Comparison of ENCODE assay signal across 11 mouse cellular contexts in the genomic region with DNA sequence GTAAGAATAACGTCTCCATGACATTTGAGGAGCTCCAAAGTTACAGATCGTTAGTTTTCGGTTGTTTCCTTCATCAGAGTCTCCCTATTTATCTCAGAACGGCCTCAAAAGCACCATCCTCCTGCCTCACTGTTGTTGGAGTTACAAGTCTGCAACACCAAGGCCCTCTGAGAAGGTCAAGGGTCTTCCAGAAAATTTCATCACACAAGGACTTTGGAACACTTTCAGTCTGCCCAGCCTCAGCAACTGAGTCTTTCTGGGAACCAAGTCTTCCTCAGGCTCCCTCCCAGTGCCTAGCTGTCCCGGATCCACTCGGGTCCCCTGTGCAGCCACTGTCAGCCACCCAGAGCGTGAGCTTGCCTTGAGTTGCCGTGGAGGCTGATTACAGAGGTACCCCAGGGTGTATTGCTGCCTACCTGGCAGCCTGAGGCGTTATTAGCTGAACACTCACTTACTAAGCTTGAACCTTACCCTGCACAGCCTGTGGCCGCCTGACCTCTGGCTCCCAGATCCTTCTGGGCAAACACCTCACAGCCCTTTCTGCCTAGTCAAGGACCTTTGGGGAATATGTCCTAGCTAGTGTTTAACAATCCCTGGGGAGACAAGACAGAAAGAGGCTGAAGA. TPM values are rescaled to one million over a fixed set of nuclear protein-coding genes. Genes with fewer than 3 reads are reported as not detected.
DNase-seq lines count a peak whose midpoint lies in the region; ATAC-seq and TF ChIP-seq lines count a peak whose summit lies in the region.
"Had no signal": no experiment of that assay in that cellular context is flagged by ENCODE, and none has a peak within 500 bp of the region (broad histone marks: within the 10 kb centered on the region; RNA-seq: fewer than 3 reads in every experiment).

No protein-coding gene starts in this region.

- no peaks in the 10 kb centered on the region for H3K36me3 ChIP-seq in hindbrain, embryonic 12.5 days
- H3K36me3 ChIP-seq in hindbrain, embryonic 14.5 days (replicated peaks; ENCODE audit: control insufficient read depth, insufficient read depth) = no peaks in the 10 kb centered on the region
- no peaks in the 10 kb centered on the region for H3K36me3 ChIP-seq in embryonic facial prominence, embryonic 14.5 days (ENCODE audit: control insufficient read depth, insufficient read depth, low read length)
- no peaks in the 10 kb centered on the region for H3K36me3 ChIP-seq in kidney, embryonic 16.5 days (ENCODE audit: insufficient read depth, low read length)
- H3K36me3 ChIP-seq in liver, postnatal 0 days (replicated peaks; ENCODE audit: insufficient read depth, low read length) = no peaks in the 10 kb centered on the region
- H3K36me3 ChIP-seq: midbrain, embryonic 13.5 days had no signal

- no peak for TF ChIP-seq CTCF in liver, postnatal 0 days (IDR thresholded peaks at IDR 0.05; ENCODE audit: low read depth)

- H3K4me2 ChIP-seq in hindbrain, embryonic 12.5 days (replicated peaks) = peak overlapping the region; percentile 27; the same call in 1 of the 2 replicates
- no peak overlapping the region for H3K4me2 ChIP-seq in hindbrain, embryonic 14.5 days (replicated peaks)
- peak overlapping the region; percentile 55 for H3K4me2 ChIP-seq in embryonic facial prominence, embryonic 14.5 days (ENCODE audit: low read depth, low read length)
- H3K4me2 ChIP-seq in kidney, embryonic 16.5 days (replicated peaks; ENCODE audit: low read depth, low read length) = peak overlapping the region; percentile 52
- peak overlapping the region; percentile 58 for H3K4me2 ChIP-seq in liver, postnatal 0 days (ENCODE audit: low read depth, low read length)
- H3K4me2 ChIP-seq: midbrain, embryonic 13.5 days had no signal

- H3K9ac ChIP-seq in hindbrain, embryonic 12.5 days = no peak overlapping the region
- H3K9ac ChIP-seq in hindbrain, embryonic 14.5 days = no peak overlapping the region
- no peak overlapping the region for H3K9ac ChIP-seq in embryonic facial prominence, embryonic 14.5 days (ENCODE audit: low read depth, low read length)
- H3K9ac ChIP-seq in kidney, embryonic 16.5 days (replicated peaks; ENCODE audit: low read length) = 0 out of 2 replicates have a peak overlapping the region, but pooled peaks have one; percentile 28
- peak overlapping the region; percentile 47 for H3K9ac ChIP-seq in liver, postnatal 0 days (replicated peaks)
- H3K9ac ChIP-seq: midbrain, embryonic 13.5 days had no signal

- WGBS in hindbrain, embryonic 12.5 days = 46% methylated on average over 10 of the region's 10 CpGs
- 48% methylated on average over 10 of the region's 10 CpGs for WGBS in hindbrain, embryonic 14.5 days
- WGBS in embryonic facial prominence, embryonic 14.5 days = 35% methylated on average over 10 of the region's 10 CpGs
- WGBS in kidney, embryonic 16.5 days = 46% methylated on average over 10 of the region's 10 CpGs
- WGBS in liver, postnatal 0 days (ENCODE audit: insufficient replicate concordance) = 48% methylated on average over 10 of the region's 10 CpGs

- no peak overlapping the region for H3K4me3 ChIP-seq in hindbrain, embryonic 12.5 days
- H3K4me3 ChIP-seq in hindbrain, embryonic 14.5 days (replicated peaks; ENCODE audit: low read length) = no peak overlapping the region
- peak overlapping the region; percentile 21; the same call in 1 of the 2 replicates for H3K4me3 ChIP-seq in embryonic facial prominence, embryonic 14.5 days (ENCODE audit: low read depth, low read length)
- peak overlapping the region; percentile 22 for H3K4me3 ChIP-seq in kidney, embryonic 16.5 days (ENCODE audit: low read length)
- H3K4me3 ChIP-seq in liver, postnatal 0 days (ENCODE audit: low read depth, low read length) = no peak overlapping the region; the same call in 1 of the 2 replicates
- H3K4me3 ChIP-seq: midbrain, embryonic 13.5 days had no signal

- no peak for TF ChIP-seq EP300 in liver, postnatal 0 days (IDR thresholded peaks at IDR 0.05; ENCODE audit: low read depth)

- no peak for DNase-seq in hindbrain, embryonic 14.5 days (ENCODE audit: low spot score)
- DNase-seq in embryonic facial prominence, embryonic 14.5 days (ENCODE audit: low spot score) = no peak
- no peak for DNase-seq in liver, postnatal 0 days
- no peak for DNase-seq in ovary, postnatal 36 days (ENCODE audit: low spot score)
- DNase-seq in cerebellum, adult 18-20 months = no peak
- DNase-seq in left cerebral cortex, postnatal 25 days (ENCODE audit: low spot score in 2 of 2) = no peak
- DNase-seq: cerebellum, adult 2 months had no signal

- intact Hi-C loops in left cerebral cortex, postnatal 25 days (cut with DNase I) = no loop called here

- 0 out of 2 replicates have a peak, but pooled peaks cover 5% of the 10 kb centered on the region for H3K4me1 ChIP-seq in hindbrain, embryonic 12.5 days
- no peaks in the 10 kb centered on the region for H3K4me1 ChIP-seq in hindbrain, embryonic 14.5 days (replicated peaks; ENCODE audit: control insufficient read depth, insufficient read depth, low read length)
- H3K4me1 ChIP-seq in embryonic facial prominence, embryonic 14.5 days (ENCODE audit: control insufficient read depth, insufficient read depth, low read length) = 0 out of 2 replicates have a peak, but pooled peaks cover 3% of the 10 kb centered on the region
- H3K4me1 ChIP-seq in kidney, embryonic 16.5 days (ENCODE audit: insufficient read depth, low read length) = peaks cover 8% of the 10 kb centered on the region; the same call in 1 of the 2 replicates
- peaks cover 16% of the 10 kb centered on the region for H3K4me1 ChIP-seq in liver, postnatal 0 days (ENCODE audit: insufficient read depth)

- no peak for ATAC-seq in hindbrain, embryonic 12.5 days (ENCODE audit: low FRiP score)
- ATAC-seq in hindbrain, embryonic 14.5 days (ENCODE audit: low FRiP score) = no peak
- no peak for ATAC-seq in embryonic facial prominence, embryonic 14.5 days (ENCODE audit: low read depth)
- ATAC-seq in kidney, embryonic 16.5 days (ENCODE audit: low FRiP score, low TSS enrichment) = no peak
- peak; percentile 35 for ATAC-seq in liver, postnatal 0 days
- ATAC-seq: midbrain, embryonic 13.5 days had no signal

- peaks cover 3% of the 10 kb centered on the region; the same call in 1 of the 2 replicates for H3K27me3 ChIP-seq in hindbrain, embryonic 12.5 days
- no peaks in the 10 kb centered on the region for H3K27me3 ChIP-seq in hindbrain, embryonic 14.5 days (ENCODE audit: control insufficient read depth, insufficient read depth, low read length)
- no peaks in the 10 kb centered on the region for H3K27me3 ChIP-seq in embryonic facial prominence, embryonic 14.5 days (replicated peaks; ENCODE audit: control insufficient read depth, insufficient read depth, low read length)
- H3K27me3 ChIP-seq in kidney, embryonic 16.5 days (ENCODE audit: insufficient read depth, low read length) = no peaks in the 10 kb centered on the region
- H3K27me3 ChIP-seq in liver, postnatal 0 days (ENCODE audit: insufficient read depth, low read length) = no peaks in the 10 kb centered on the region

- H3K9me3 ChIP-seq in hindbrain, embryonic 12.5 days (replicated peaks) = no peaks in the 10 kb centered on the region
- H3K9me3 ChIP-seq in hindbrain, embryonic 14.5 days (ENCODE audit: control insufficient read depth, low read length) = no peaks in the 10 kb centered on the region
- H3K9me3 ChIP-seq in embryonic facial prominence, embryonic 14.5 days (ENCODE audit: control insufficient read depth, low read length) = no peaks in the 10 kb centered on the region
- no peaks in the 10 kb centered on the region for H3K9me3 ChIP-seq in kidney, embryonic 16.5 days (ENCODE audit: low read length)
- H3K9me3 ChIP-seq in liver, postnatal 0 days (ENCODE audit: low read length) = no peaks in the 10 kb centered on the region
- H3K9me3 ChIP-seq: midbrain, embryonic 13.5 days had no signal

- no peak overlapping the region for H3K27ac ChIP-seq in hindbrain, embryonic 12.5 days
- H3K27ac ChIP-seq in hindbrain, embryonic 14.5 days = no peak overlapping the region
- no peak overlapping the region for H3K27ac ChIP-seq in embryonic facial prominence, embryonic 14.5 days (replicated peaks; ENCODE audit: low read depth, low read length)
- H3K27ac ChIP-seq in kidney, embryonic 16.5 days (ENCODE audit: low read length) = no peak overlapping the region
- peak overlapping the region; percentile 92 for H3K27ac ChIP-seq in liver, postnatal 0 days (ENCODE audit: low read depth)
- H3K27ac ChIP-seq: midbrain, embryonic 13.5 days had no signal

RNA-seq across cellular contexts. Expression of a gene that starts 15.4 kb away (rescaled TPM):
- 1,309 and 1,398 TPM in 2 replicates for polyA plus RNA-seq in hindbrain, embryonic 12.5 days (2016; fragmentation: Nextera tagmentation; extraction: Ambion mirVana)
- polyA plus RNA-seq in hindbrain, embryonic 14.5 days (2014; fragmentation: Nextera tagmentation; extraction: Ambion mirVana) = 955 and 1,038 TPM in 2 replicates
- polyA plus RNA-seq in embryonic facial prominence, embryonic 14.5 days (2014; fragmentation: Nextera tagmentation; extraction: Ambion mirVana) = 1,320 and 1,483 TPM in 2 replicates
- 1,990 and 2,045 TPM in 2 replicates for polyA plus RNA-seq in kidney, embryonic 16.5 days (2015; fragmentation: Nextera tagmentation; extraction: Ambion mirVana)
- 574 and 747 TPM in 2 replicates for polyA plus RNA-seq in liver, postnatal 0 days (2015; fragmentation: Nextera tagmentation; extraction: Ambion mirVana)
- 100 to 1,000 TPM; 424 to 432 TPM for total RNA-seq in left cerebral cortex, postnatal 25 days (2021)

RNA-seq across cellular contexts. Expression of a gene that starts 20.0 kb away (rescaled TPM):
- polyA plus RNA-seq in hindbrain, embryonic 12.5 days (2016; fragmentation: Nextera tagmentation; extraction: Ambion mirVana) = 0.41 TPM in 1 of 2 replicates, not detected in the other
- not detected in 2 replicates for polyA plus RNA-seq in hindbrain, embryonic 14.5 days (2014; fragmentation: Nextera tagmentation; extraction: Ambion mirVana)
- polyA plus RNA-seq in embryonic facial prominence, embryonic 14.5 days (2014; fragmentation: Nextera tagmentation; extraction: Ambion mirVana) = not detected in 2 replicates
- polyA plus RNA-seq in kidney, embryonic 16.5 days (2015; fragmentation: Nextera tagmentation; extraction: Ambion mirVana) = 0.29 TPM in 1 of 2 replicates, not detected in the other
- polyA plus RNA-seq in liver, postnatal 0 days (2015; fragmentation: Nextera tagmentation; extraction: Ambion mirVana) = not detected in 2 replicates
- total RNA-seq in left cerebral cortex, postnatal 25 days (2021) = not detected
- total RNA-seq: layer of hippocampus, adult 18-20 months had no signal
- polyA plus RNA-seq: cerebellum, adult 2 months; midbrain, embryonic 13.5 days had no signal

Comparison
In these comparisons a context has a peak if more than half of its experiments do, and no peak if none do; other contexts are left out.
1. H3K4me3 ChIP-seq: peak in embryonic facial prominence, embryonic 14.5 days (single experiment) and kidney, embryonic 16.5 days (single experiment); none in hindbrain, embryonic 12.5 days (single experiment), hindbrain, embryonic 14.5 days (single experiment) and liver, postnatal 0 days (single experiment).
2. H3K9ac ChIP-seq: peak in kidney, embryonic 16.5 days (single experiment) and liver, postnatal 0 days (single experiment); none in hindbrain, embryonic 12.5 days (single experiment), hindbrain, embryonic 14.5 days (single experiment) and embryonic facial prominence, embryonic 14.5 days (single experiment).